Mouse (Mus musculus) midbrain, embryonic 16.5 days (tissue): Measurements from ENCODE around the gene Ppp2r5b. TPM values are rescaled to one million over a fixed set of nuclear protein-coding genes. Genes with fewer than 3 reads are reported as not detected.

Experiments
- ATAC-seq: fragments of 200-750 bp; cut with Nextera tagmentation; 2 replicates; pipeline ENCODE4 v1.8.0; 2017; ENCODE audit warnings: moderate TSS enrichment
- H3K27ac ChIP-seq: fragments of 300-500 bp; sonication (generic); 2 replicates; pipeline ENCODE4 v1.5.1; 2014; ENCODE audit warnings: mild to moderate bottlenecking, low read length, mixed read lengths
- H3K27me3 ChIP-seq: fragments of 300-500 bp; sonication (generic); 2 replicates; pipeline ENCODE4 v1.6.1; 2014; ENCODE audit warnings: low read depth, low read length, mixed read lengths; ENCODE audit not compliant: control insufficient read depth, insufficient read depth
- H3K36me3 ChIP-seq: fragments of 300-500 bp; sonication (generic); 2 replicates; pipeline ENCODE4 v1.6.1; 2014; ENCODE audit warnings: mild to moderate bottlenecking, low read length, moderate library complexity, mixed read lengths; ENCODE audit not compliant: control insufficient read depth, insufficient read depth
- H3K4me1 ChIP-seq: fragments of 300-500 bp; sonication (generic); 2 replicates; pipeline ENCODE4 v1.6.1; 2014; ENCODE audit warnings: mild to moderate bottlenecking, low read length, mixed read lengths; ENCODE audit not compliant: control insufficient read depth, insufficient read depth
- H3K4me2 ChIP-seq: fragments of 300-500 bp; sonication (generic); 2 replicates; pipeline ENCODE4 v1.6.1; 2014; ENCODE audit warnings: mild to moderate bottlenecking, low read length, mixed read lengths
- H3K4me3 ChIP-seq: fragments of 300-500 bp; sonication (generic); 2 replicates; pipeline ENCODE4 v1.5.1; 2014; ENCODE audit warnings: low read depth, mild to moderate bottlenecking, low read length, moderate library complexity, mixed read lengths
- H3K9ac ChIP-seq: fragments of 300-500 bp; sonication (generic); 2 replicates; pipeline ENCODE4 v1.6.1; 2014; ENCODE audit warnings: low read depth, low read length, mixed read lengths
- H3K9me3 ChIP-seq: fragments of 300-500 bp; sonication (generic); replicated peaks from 2 replicates; pipeline ENCODE4 v1.6.1; 2014; ENCODE audit warnings: mild to moderate bottlenecking, low read length, mixed read lengths; ENCODE audit not compliant: control insufficient read depth, poor library complexity, severe bottlenecking
- WGBS: fragments of 180-500 bp; shearing (Covaris S2); extraction: QIAGEN DNeasy Blood & Tissue Kit; methylation state at CpG from one replicate; pipeline ENCODE4 v1.1.7; 2014; 5-methylcytosine and 5-hydroxymethylcytosine counted together
- polyA plus RNA-seq: library from polyadenylated mRNA; unstranded; fragments of >200 nt; fragmentation: Nextera tagmentation; extraction: Ambion mirVana; gene quantifications from 2 replicates; pipeline ENCODE4 v1.2.1, GENCODE M21; 2015

Gene Ppp2r5b
- polyA plus RNA-seq, 1 experiment from 2014 or later = 165 TPM

- ATAC-seq = no peak
- Histone ChIP-seq H3K9ac (no peak overlapping the region), H3K9me3 (no peaks in the 10 kb centered on the region), H3K4me1 (peaks cover 13% of the 10 kb centered on the region), H3K4me3 (no peak overlapping the region), H3K27me3 (no peaks in the 10 kb centered on the region), H3K4me2 (no peak overlapping the region), H3K36me3 (peaks cover 26% of the 10 kb centered on the region), H3K27ac (no peak overlapping the region)
- WGBS = 91% methylated on average over 4 of the region's 4 CpGs
Measured at GRCm38 (mm10) chr19:6230411-6230810, 5.3 kb downstream of the Ppp2r5b start.

DNA sequence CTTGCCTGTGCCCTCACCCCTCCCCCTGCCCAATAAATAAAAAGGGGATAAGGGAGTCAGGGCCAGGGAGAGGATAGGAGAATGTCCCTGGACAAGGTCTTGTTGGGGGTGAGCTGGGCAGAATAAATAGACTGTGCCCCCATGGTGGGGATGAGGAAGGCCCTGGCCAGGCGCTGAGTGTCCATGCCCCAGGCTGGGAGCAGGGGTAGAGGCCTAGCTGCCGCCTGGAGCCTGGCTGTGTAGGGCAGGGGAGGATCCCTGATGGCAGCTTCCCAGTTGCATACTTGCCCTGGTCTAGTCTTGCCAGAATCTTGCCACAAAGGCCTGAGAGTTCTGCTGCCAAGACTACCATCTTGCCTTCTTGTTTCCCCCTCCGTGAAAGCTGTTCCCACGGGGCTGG lies 7.8 kb downstream of the Ppp2r5b start:
- Histone ChIP-seq H3K27me3 (no peaks in the 10 kb centered on the region), H3K4me3 (no peak overlapping the region), H3K9ac (no peak overlapping the region), H3K4me2 (no peak overlapping the region), H3K36me3 (peaks cover 26% of the 10 kb centered on the region), H3K4me1 (no peaks in the 10 kb centered on the region), H3K9me3 (no peaks in the 10 kb centered on the region), H3K27ac (no peak overlapping the region)
- 79% methylated on average over 4 of the region's 4 CpGs for WGBS
- ATAC-seq = no peak

DNA sequence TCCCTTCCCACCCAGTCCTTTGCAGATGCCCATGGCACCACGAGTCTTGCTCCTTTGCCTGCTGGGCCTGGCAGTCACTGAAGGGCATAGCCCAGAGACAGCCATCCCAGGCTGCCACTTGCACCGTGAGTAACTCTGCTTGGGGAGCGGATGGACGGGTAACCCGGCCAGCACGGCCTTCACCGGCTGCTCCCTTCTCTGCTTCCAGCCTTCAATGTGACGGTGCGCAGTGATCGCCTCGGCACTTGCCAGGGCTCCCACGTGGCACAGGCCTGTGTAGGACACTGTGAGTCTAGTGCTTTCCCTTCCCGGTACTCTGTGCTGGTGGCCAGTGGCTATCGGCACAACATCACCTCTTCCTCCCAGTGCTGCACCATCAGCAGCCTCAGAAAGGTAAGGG lies 8.9 kb downstream of the Ppp2r5b start:
- no peak for ATAC-seq

DNA sequence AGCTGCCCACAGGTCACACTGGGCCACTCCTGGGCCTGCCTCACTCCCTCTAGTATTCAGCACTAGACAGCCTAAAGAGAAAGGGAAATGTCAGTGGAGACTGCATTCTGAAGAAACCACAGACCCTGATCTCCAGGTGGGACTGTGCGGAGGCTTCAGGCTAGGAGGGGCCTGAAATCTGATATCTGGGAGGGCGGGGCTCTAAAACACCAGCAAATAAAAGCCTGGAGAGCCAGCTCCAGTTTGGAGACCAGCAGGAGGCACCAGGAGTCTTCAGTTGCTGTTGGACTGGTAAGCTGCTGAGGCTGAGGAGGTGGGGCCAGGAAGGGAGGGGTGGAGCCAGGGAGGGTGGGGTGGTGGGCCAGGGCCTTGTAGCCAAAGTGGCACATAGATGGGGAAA lies 9.5 kb downstream of the Ppp2r5b start, which contains the start of gene Gpha2:
Gene Gpha2 (plus strand): TSS at position 246 of the 400 bp plus-strand sequence.
- H3K9ac ChIP-seq = no peak within 1 kb of the TSS
- 34% methylated on average over 2 of the region's 2 CpGs for WGBS

More for the DNA sequence above, 8.9 kb downstream of the Ppp2r5b start:
- Histone ChIP-seq H3K9me3 (no peaks in the 10 kb centered on the region), H3K27me3 (no peaks in the 10 kb centered on the region), H3K4me2 (no peak overlapping the region), H3K27ac (no peak overlapping the region), H3K36me3 (peaks cover 18% of the 10 kb centered on the region), H3K4me3 (no peak overlapping the region), H3K9ac (no peak overlapping the region), H3K4me1 (no peaks in the 10 kb centered on the region)
- WGBS = 88% methylated on average over 14 of the region's 14 CpGs

DNA sequence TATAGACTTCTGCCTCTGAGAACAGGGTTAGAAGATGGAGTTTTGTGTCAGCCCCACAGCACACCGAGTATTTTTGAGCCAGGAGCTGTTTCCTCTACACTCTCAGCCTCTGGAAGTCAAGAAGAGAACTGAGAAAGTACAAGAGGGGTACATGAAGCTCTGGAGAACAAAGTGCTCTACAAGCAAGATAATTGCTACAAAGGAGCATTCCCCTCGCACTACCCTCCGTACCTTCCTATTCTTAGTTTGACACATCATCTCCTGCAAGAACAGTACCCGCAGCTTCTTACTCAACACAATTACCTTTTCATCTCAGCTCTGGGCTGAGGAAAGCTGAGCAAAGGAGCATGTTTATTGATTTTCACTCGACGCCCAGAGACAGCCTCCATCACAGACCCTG lies 17.1 kb downstream of the Ppp2r5b start:
- no peaks in the 10 kb centered on the region for H3K9me3 ChIP-seq
- no peaks in the 10 kb centered on the region for H3K36me3 ChIP-seq
- no peaks in the 10 kb centered on the region for H3K27me3 ChIP-seq
- H3K9ac ChIP-seq = no peak overlapping the region
- no peak overlapping the region for H3K4me2 ChIP-seq
- ATAC-seq = no peak
- 63% methylated on average over 6 of the region's 6 CpGs for WGBS
- H3K4me1 ChIP-seq = no peaks in the 10 kb centered on the region
- no peak overlapping the region for H3K27ac ChIP-seq
- H3K4me3 ChIP-seq = no peak overlapping the region

More for the DNA sequence above, 9.5 kb downstream of the Ppp2r5b start, which contains the start of gene Gpha2:
- no peak for ATAC-seq
- Histone ChIP-seq H3K27ac (no peak within 1 kb of the TSS), H3K4me2 (no peak within 1 kb of the TSS), H3K4me1 (no peaks in the 10 kb centered on the region), H3K27me3 (no peaks in the 10 kb centered on the region), H3K4me3 (no peak within 1 kb of the TSS), H3K36me3 (peaks cover 18% of the 10 kb centered on the region), H3K9me3 (no peaks in the 10 kb centered on the region)

DNA sequence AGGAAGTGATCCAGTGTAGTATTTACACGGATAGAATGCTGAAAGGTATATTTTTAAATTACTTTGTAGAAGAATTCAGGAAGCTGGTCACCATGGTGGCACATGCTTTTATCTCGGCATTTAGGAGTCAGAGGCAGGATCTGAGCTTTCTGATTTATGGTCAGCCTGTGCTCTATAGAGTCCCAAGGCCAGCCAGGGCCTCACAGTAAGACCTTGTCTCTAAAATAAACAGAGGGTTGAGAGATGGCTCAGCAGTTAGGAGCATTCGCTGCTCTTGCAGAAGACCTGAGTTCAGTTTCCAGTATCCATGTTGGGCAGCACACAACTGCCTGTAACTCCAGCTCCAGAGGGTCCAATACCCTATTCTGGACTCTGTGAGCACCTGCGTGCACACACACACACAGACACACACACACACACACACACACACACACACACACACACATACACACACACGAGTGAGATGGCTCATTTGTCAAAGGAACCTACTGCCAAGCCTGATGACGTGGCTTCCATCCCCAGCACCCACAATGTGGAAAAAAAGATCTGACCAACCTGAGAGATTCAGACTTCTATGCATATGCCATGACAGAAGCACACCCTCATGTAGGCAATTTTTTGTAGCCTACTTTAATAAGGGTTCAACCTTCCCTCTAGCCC lies 19.5 kb downstream of the Ppp2r5b start:
- no peak overlapping the region for H3K4me2 ChIP-seq
- no peaks in the 10 kb centered on the region for H3K9me3 ChIP-seq
- H3K9ac ChIP-seq = no peak overlapping the region
- no peaks in the 10 kb centered on the region for H3K36me3 ChIP-seq
- no peak for ATAC-seq
- H3K27me3 ChIP-seq = no peaks in the 10 kb centered on the region
- H3K4me1 ChIP-seq = no peaks in the 10 kb centered on the region
- H3K4me3 ChIP-seq = no peak overlapping the region
- WGBS = 82% methylated on average over 6 of the region's 6 CpGs
- H3K27ac ChIP-seq = no peak overlapping the region

DNA sequence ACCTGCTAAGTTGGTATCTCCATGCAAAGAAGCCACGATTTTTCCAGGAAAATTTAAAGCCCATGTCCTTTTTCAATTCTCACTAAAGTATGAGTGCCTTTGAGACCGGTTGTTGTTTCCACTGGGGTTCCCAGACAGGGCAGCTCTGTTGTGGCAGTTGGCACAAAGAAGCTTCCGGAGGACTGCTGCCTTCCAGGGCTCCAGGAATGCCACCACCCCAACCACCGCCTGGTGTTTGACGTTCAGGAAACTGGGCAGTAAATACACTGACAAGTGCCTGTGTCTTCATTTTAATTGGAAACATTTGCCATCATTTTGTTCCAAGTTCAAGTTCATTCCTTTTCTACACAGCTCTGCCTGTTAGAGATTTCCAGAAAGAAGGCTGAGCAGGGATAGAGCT lies 29.0 kb downstream of the Ppp2r5b start:
- Histone ChIP-seq H3K4me1 (no peaks in the 10 kb centered on the region), H3K36me3 (no peaks in the 10 kb centered on the region), H3K9me3 (no peaks in the 10 kb centered on the region), H3K4me2 (no peak overlapping the region), H3K9ac (no peak overlapping the region), H3K27me3 (no peaks in the 10 kb centered on the region), H3K27ac (no peak overlapping the region), H3K4me3 (no peak overlapping the region)
- ATAC-seq = no peak
- 78% methylated on average over 5 of the region's 5 CpGs for WGBS

DNA sequence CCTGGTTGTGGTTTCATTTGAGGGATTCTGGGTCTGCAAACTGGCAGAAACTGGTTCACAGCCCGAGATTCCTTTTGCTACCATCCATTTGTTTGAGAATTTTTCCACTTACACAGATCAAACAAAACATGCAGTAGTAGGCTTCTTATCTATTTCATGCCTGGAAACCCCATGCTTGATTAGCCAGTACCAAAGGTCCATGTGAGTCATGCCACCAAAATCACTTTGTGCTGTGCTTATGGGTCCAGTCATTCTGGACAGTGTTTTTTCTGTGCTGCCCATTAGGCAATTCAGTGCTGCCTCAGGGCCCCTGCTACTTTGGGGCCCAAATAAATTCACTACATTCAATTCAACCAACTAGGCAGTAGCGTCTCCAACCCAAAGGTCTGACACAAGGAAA lies 31.4 kb downstream of the Ppp2r5b start:
- H3K36me3 ChIP-seq = no peaks in the 10 kb centered on the region
- H3K9ac ChIP-seq = no peak overlapping the region
- 88% methylated on average over 2 of the region's 2 CpGs for WGBS
- ATAC-seq = no peak
- no peaks in the 10 kb centered on the region for H3K4me1 ChIP-seq
- no peak overlapping the region for H3K27ac ChIP-seq
- H3K9me3 ChIP-seq = no peaks in the 10 kb centered on the region
- H3K27me3 ChIP-seq = no peaks in the 10 kb centered on the region
- no peak overlapping the region for H3K4me3 ChIP-seq
- no peak overlapping the region for H3K4me2 ChIP-seq

DNA sequence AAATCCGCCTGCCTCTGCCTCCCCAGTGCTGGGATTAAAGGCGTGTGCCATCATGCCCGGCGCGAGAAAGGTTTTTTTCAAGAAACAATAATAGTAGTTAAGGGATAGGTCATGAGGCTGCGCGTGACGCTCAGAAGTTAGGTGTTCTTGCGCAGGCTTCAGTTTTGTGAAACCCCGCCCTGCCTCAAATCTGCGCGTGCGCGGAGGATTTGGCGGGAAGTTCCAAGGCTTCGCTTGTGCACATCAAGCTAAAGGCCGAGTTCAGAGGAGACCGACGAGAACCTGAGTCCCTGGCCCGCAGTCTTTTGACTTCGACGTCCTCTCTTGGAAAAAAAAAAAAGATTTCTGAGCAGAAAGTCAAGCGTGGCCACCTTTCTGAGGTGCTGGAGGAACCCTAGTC lies 51.5 kb downstream of the Ppp2r5b start, which contains the start of gene Majin:
Gene Majin (plus strand): TSS at position 258 of the 400 bp plus-strand sequence.
- no peak for ATAC-seq
- H3K27ac ChIP-seq = no peak within 1 kb of the TSS
- 0 out of 2 replicates have a peak, but pooled peaks cover 2% of the 10 kb centered on the region for H3K4me1 ChIP-seq
- H3K9ac ChIP-seq = no peak within 1 kb of the TSS
- no peaks in the 10 kb centered on the region for H3K27me3 ChIP-seq
- WGBS = 90% methylated on average over 23 of the region's 23 CpGs
- no peaks in the 10 kb centered on the region for H3K9me3 ChIP-seq
- H3K4me3 ChIP-seq = no peak within 1 kb of the TSS
- H3K4me2 ChIP-seq = no peak within 1 kb of the TSS
- no peaks in the 10 kb centered on the region for H3K36me3 ChIP-seq
